Mouse (Mus musculus) cerebellum, postnatal 10 days (tissue): ENCODE measurements around the gene Glud1.
"Not testable (repeated sequence)": the region's sequence is repeated elsewhere in the genome, so short reads cannot be mapped to it uniquely, and the experiment has no call there.

Experiments
- DNase-seq, 2 experiments: peaks; one replicate each; pipeline ENCODE4 v3.0.0; 2021; ENCODE audit warnings: mixed read lengths in 2 of 2

The Glud1 gene

DNA sequence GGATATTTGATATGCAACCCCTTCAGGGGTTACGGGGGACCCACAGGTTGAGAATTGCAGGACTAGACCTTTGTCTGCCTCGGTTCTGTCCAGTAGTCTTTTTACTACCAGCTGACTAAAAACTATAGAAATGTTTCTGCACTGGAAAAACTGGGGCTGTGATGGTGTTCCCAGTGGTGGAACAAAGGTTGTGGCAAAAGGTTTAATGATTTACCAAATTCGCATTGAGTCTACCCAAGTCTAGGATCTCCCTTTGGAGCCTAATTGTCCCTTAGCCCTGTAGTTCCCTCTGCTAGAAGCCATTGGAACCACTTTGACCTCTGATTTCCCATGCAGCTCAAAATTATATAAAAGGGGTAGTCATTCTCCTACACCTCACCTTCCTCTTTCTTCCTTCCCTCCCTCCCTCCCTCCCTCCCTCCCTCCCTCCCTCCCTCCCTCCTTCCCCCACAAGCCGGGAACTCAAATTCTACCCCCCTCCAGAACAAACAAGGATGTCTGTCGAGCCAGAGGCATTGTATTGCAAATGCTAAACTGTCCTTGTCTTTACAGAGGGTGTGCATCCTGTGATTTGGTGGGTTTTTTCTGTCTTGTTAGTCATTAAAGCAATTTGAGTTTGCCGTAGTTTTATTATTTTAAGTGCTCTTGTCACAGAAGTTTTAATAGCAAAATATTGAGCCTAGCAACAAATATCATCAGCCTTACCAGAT is 2.0 kb downstream of the Glud1 start:
- DNase-seq: no peak

DNA sequence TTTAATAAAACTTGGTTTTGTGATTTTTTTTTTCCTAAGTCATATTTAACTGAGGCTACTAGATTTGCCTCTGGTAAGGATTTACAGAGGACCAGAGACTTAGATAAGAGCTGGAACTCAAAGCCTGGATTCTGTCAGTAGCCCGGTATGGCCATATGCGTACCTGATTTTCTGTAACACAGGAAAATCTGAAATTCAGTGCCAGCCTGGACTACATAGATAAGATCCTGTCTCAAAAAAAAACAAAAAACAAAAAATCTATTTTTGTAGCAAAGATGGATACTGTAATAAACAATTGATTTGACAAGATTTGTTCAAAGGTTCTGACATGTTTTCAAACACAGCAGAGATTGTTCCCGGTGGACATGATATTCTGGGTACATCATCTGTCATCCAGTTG is 3.1 kb downstream of the Glud1 start:
- no peak for DNase-seq

DNA sequence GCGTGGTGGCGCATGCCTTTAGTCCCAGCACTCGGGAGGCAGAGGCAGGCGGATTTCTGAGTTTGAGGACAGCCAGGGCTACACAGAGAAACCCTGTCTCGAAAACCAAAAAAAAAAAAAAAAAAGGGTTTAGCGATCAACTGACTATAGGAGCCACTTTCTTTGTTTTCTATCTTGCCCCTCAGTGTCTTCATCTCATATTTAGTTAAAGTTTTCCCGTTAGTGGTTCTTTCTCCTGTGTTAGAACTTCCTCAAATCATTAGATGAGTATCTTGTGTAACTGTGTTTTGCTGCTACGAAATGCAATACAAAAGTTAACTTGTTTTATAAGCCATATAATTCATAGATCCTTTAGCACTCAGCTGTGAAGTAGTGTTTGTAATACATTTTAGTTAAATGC is 3.9 kb downstream of the Glud1 start:
- DNase-seq: not testable (repeated sequence)

DNA sequence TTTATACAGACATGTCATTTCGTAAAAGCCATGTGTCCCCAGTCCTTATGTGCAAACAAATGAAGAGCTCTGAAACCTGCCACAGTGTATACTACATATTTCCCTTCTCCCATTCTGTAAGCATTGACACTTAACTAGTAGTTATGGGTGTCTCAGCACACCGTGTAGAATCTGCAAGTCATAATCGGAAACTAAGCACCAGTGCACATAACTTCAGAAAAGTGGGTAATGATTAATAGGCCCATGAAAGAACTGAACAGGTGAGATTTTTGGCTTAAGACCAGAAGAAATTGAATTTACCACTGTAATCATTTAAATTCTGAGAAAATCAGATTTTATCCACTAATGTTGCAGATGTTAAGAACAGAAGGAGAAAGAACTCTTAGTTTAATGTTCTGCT is 4.3 kb downstream of the Glud1 start:
- DNase-seq: no peak

DNA sequence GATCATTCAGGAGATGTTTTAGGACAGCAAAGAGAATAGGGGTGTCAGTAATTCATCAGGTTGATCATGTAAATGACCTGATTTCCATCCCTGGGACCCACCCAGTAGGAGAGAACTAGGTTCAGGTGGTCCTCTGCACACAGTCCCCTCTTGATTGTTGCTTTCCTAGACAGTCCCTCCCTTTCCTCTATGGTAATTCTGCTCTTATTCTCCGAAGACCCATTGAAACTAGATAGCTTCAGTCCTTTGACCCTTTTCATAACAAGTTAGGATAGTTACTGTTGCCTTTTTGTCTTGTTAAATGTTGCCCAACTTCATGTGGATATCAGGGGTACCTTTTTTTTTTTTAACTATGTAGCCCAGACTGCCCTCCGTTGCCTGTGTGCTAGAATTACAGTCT is 5.8 kb downstream of the Glud1 start:
- DNase-seq: no peak

DNA sequence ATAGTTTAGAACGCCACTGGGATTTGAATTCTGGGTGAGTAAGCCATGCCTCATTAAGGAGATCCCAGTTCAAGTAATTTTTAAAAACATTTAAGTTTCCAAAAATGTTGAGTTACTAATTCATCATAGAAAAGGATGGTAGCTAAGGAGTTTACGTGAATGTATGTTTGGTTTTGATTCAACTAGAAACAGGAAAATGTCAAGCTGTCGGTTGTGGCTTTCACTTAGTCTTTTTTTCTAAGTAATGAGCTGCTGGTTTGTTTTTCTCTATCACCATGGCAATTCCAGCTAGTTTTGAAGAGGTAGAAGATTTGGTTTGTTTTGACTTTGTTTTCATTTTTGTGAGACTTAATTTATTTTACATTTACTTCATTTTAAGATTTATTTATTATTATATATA is 6.9 kb downstream of the Glud1 start:
- DNase-seq: no peak

DNA sequence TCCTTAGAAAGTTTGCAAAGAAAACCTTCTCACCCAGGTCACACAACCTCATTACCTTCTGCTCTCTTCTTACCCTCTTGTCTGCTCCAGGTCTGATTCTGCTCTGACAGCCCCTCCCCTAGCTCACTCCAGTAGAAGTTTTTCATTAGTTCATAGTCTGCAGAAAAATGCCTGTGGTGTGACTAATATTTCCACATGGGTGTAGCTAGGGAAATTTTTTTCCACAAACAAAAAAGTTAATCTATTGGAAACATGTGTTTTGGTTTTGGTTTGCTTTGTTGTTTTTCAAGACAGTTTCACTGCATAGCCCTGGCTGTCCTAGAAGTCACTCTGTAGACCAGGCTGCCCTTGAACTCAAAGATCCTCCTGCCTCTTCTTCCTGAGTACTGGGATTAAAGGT is 7.6 kb downstream of the Glud1 start:
- DNase-seq: no peak

DNA sequence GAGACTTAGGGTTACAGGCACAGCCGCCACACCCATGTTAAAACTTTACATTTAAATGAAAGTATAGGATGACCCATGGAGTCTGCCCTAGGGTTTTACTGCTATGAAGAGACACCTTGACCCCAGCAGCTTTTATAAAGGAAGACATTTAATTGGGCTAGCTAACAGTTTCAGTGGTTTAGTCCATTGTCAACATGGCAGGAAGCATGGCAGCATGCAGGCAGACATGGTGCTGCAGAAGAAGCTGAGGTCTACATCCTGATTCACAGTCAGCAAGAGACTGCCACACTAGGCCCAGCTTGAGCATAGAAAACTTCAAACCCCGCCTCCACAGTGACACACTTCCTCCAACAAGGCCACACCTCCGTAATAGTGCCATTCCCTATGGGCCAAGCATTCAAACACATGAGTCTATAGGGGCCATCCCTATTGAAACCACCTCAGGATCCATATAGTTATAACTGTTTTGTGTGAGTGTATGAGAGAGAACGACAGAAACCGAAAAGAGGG is 13.1 kb downstream of the Glud1 start:
- DNase-seq: no peak

DNA sequence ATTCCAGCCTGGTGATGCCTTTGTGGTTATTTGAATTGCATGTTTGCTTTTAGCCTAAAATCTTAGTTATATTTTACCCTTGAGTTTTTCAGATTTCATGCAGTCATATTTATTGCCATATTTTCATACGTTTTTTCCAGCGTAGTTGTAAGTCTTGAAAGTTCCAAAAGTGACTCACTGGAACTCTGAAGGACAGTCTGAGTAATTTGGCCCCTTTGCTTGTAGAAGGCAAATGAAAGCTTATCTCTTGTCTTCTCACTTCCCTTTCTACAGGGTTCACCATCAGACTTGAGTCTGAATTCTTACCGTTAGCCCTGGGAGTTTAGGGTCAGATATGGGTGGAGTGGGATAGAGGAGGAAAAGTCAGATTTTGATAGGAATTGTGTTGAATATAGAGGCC is 16.1 kb downstream of the Glud1 start:
- no peak for DNase-seq

DNA sequence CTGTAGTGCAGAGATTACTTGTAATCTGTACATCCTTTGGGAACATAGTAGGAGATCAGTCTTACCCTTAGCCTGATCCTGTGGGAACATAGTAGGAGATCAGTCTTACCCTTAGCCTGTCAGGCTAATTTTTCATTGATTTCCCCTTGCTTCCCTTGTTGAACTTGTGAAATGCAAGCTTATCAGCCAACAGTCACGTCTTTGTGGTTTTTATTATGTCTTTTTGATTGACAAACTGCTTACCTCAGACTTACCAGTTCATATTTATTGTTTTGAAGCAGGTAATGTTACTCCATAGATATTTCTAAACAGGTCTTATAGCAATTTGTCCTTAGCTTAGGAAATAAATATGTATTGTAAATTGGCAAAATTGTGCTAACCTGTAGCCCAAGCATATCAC is 17.1 kb downstream of the Glud1 start:
- DNase-seq: no peak

DNA sequence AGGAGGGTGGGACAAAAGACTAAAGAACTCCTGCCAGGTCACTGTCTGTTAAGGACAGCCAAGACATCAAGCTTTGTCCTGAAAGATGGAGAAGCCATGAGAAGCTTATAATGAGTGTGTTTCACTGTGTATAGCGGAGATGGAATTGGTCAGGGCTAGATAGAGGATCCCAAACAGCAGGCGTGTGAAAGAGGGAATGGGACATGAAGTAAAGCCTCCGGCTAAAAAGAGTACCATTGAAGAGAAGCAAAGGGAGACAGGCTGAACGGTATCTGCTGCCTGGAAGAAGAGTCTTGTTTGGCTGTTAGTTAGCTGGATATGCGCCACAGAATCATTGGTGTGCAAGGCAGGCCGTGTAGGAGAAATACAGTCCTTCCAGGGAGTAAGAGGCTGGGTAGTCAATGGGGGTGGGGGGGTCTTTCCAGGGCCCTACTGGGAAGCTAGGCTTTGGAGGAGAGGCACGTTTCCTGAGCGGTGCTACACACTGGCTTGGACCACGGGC is 20.2 kb downstream of the Glud1 start:
- DNase-seq: peak in 1 of 2 experiments; percentile 28

DNA sequence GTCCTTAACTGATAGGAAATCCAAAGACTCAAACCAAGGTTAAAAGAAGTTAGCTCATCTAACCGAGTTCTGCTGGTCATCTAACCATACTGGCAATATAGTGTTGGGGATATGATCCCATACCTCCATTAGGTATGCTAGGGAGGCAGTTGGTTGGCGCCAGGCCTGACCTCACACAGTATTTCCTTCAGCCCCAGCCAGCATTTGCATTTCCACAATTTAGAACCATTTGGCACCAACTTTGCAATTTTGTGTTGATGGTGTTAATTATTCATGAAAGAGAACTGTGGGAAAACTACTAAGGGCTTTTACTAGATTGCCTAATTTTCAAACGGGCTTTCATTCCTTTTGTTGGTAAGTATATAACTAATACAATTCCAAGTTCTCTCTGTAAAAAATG is 21.4 kb downstream of the Glud1 start:
- DNase-seq: peak in 1 of 2 experiments; percentile 51

DNA sequence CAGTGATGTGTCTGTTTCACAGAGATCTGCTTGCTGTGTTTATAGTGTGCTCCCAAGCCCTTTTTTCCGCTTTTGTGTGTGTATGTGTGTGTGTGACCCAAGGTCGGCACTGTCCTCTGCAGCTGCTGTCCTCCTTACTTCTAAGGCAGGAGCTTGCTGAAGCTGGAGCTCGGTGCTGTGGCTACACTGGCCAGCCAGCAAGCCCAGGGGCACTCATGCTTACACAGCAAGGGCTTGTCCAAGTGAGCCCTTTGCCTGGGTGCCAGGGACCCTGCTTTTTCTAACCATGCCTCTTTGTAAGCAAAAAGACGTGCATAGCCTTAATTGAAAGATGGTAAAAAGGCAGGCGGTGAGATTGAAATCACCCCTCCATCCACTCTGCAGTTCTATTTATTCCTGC is 21.9 kb downstream of the Glud1 start:
- peak in 1 of 2 experiments; percentile 51 for DNase-seq

DNA sequence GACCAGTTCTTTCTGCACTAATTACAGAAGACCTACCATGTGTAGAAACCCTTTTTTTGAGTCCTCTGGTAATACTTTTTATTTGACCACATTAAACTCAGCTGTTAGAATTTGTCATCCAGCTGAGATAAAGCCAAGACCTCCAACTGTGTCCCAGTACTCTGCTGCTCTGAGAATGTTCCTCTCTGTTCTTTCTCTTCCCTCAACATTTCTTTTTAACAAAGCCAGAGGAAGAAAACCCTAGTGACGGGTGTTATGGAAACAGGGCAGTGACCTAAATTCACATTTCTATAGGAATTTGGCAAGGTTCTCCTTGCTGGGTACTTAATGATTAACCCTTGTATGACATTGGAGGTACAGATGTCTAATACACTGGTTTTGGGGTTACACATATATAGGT is 28.9 kb downstream of the Glud1 start:
- DNase-seq: peak; percentile 18 to 26

DNA sequence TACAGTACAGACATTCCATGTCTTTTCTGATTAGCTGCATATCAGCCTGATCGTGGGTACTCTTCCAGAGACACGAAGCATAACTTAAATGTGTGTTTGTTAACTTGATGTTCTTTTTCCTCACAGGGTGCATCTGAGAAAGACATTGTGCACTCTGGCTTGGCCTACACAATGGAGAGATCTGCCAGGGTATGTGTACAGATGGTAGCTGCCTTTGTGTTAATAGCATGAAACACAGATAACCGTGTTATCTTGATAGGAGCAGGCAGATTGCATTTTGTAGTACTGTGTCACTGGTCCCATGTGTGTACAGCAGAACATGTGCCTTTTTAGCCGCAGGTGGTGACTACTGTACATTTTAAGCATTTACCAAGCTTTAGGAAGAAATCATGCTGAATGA is 31.5 kb downstream of the Glud1 start:
- no peak for DNase-seq

DNA sequence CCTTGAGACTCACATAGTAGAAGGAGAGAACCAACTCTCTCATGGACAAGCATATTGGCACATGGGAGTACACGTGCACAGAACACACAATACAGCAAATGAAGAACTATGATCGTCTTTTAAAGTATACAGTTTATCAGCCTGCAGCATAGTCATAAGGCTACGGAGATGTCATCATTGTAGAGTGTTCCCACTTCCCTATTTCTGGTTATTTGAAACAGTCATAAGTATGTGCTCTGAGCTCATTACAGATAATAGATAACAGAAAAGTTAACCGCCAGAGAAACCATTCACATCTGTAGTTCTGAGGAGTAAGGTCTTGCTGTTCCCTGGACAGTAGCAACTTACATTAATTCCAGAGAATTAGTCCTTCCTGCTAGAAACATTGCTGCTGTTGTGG is 32.6 kb downstream of the Glud1 start:
- no peak for DNase-seq

DNA sequence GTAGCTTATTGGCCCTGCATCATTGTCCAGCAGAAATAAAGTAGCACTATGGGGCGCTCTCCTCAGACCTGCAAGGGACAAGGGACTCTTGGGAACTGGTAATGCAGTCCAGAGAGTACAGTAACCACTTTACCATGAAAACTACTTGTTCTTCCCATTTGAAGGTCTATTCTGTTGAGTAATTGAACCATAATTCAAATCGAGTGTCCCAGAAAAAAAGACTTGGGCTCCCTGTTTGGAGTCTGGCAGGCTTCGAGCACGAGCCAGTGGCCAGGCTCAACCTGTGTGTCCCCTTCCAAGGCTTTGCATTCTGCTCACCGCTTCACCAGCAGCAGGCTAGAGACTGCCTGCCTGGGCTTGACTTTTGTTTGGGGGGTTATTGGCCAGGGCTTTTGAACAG is 33.8 kb downstream of the Glud1 start:
- DNase-seq: peak in 1 of 2 experiments; percentile 18

DNA sequence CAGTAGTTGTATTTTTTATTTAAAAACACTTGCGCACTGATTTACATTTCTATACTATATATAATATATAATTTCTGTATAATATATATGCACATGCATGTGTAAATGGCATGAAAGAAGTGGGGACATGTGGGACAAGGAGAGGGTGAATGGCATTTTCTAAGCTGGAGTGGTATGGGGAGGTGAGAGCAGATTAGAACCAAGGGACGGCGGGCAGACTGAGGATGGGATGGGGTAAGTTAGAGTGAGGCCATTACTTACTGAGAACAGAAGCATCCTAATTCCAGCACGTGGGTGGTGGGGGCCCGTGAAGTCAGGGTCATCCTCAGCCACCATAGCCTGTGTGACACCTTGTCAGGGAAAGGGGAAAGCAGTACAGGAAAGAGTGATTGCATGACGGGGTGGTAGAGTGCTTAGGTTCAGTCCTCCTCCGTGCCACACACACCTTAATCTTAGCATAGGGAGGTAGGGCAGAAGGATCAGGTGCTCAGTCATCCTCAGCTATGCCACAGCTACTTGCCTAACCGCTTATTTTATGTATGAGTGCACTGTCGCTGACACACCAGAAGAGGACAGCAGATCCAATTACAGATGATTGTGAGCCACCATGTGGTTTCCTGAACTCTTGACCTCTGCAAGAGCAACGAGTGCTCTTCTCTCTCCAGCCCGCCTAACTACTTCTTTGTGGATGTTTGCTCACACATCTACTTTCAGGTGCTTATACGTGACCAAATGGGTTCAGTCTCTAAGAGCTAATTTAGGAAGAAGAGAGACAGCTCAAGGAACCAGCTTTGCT is 35.4 kb downstream of the Glud1 start:
- DNase-seq: no peak

DNA sequence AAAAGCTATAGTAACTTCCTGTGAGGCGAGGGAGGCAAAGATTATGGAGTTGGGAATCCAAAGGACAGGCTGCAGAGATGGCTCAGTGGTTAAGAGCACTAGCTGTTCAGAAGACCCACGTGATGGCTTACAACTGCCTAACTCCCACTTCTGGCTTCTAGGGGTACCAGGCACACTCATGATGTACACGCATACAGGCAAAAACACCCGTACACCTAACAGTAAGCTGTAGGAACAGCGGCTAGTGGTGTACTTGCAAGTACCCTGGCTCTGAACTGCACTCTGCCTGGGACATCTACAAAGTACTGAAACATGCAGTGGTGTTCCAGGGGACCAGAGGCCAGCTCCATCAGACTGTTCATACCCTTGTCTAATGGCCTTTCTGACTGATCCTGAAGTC is 36.6 kb downstream of the Glud1 start:
- no peak for DNase-seq

DNA sequence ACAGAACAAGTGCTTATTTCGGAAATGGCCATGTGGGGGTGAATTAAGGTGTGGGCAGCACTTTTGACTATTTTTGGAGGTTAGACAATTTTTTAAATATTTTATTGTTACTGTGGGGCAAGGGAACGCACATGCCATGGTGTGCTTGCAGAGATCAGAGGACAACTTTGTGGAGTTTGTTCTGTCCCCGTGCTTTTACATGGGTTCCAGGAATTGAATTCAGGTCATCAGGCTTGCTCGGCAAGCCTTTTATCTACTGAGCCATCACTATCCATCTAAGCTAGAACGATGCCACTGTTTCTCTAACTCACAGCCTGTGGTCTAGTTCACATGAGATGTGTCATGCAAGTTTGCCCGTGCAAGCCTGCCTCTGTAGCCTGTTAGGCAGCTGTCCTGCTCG is 37.8 kb downstream of the Glud1 start:
- no peak for DNase-seq

DNA sequence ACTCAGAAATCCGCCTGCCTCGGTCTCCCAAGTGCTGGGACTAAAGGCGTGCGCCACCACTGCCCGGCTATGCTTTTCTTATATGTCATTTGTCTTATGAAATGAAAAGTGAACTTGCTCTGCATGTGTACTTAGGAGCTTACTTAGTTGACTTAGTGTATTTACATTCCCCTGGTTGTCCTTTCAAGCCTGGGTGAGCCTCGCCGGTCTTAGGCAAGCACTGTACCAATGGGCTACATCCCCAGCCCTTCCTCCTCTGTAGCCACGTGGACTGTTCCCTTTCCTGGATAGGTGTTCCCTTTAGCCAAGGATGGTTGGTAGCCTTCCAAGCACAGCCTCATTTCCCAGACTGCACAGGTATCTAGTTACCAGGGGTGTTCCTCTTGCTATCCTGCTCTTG is 38.5 kb downstream of the Glud1 start:
- no peak for DNase-seq

DNA sequence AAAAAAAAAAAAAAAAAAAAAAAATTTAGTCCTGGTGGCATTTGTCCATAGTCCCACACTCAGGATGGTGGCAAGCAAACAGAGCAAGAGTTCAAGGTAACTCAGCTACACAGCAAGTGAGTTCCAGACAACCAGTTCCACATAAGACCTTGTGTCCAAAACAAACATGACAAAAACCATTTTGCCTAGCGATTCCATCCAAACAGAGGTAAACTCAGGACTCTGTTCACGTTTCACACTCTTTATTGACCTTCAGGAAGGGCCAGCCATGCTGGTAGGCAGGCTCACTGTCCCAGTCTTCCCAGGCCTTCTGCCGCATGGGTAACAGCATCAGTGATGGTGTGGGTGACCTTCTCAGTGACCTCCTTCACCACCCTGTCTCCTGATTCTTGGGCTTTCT is 41.1 kb downstream of the Glud1 start:
- DNase-seq: no peak

DNA sequence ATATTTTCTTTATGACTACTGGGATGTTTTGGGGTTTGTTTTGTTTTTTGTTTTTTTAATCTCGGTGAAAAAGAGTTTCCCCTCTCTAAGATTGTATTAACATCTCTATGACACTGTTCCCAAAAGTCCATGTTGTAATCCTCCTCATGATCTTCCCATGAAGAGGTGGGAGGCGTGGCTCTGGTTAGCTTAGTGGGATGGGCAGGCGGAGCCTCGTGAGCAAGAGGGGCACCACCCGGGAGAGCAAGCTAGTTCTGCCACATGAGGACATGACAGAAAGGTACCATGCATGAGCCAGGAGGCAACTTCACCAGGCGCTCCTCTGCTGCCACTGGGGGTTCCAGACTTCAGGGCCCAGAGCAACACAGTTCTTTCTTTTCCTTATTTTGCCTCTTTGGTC is 42.0 kb downstream of the Glud1 start:
- no peak for DNase-seq

DNA sequence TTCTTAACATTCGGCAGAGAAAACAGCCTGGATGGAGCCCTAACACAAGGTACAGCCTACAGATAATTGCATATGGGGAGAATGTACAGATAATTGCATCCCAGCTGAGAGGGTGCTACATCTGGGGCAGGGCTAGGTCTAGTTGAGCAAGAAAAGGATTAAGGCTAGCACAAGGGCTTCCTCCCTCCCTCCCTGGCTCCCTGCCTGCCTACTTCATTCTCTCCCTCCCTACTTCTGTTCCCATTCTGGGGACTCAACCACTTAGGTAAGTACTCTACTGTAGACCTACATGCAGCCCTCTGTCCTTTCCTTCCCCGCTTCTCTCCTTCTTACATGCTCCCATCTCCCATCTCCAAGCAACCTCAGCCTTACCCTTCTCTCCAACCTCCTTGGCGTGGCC is 42.8 kb downstream of the Glud1 start:
- DNase-seq: no peak
